Mouse (Mus musculus): ENCODE results near the gene Dnajb14. TPM values are rescaled to one million over a fixed set of nuclear protein-coding genes. Genes with fewer than 3 reads are reported as not detected.
"Not testable (repeated sequence)": the region's sequence is repeated elsewhere in the genome, so short reads cannot be mapped to it uniquely, and the experiment has no call there.

Gene Dnajb14
- polyA plus RNA-seq, 1 experiment from 2014 or later = 10.0 TPM

DNA sequence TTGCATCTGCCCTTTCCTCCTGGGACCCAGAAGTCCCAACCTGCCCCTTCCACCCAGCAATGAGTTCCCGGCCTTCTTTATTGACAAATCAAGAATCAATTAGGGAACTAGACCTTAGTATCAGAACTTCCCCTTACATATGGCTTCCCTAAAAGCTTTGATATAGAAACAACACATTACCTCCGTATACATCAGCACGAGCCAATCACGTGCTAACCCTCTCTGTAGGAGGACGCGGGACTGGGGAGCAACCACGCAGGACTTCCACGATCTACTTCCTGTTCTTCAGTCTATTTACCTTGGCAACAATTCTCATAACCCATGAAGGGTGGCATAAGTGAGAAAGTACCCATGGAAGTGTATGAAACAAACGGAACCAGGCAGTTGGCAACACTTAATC is 19.1 kb upstream of the Dnajb14 start:
- H3K27me3 ChIP-seq (replicated peaks; ENCODE audit: insufficient read depth, low read length) = no peaks in the 10 kb centered on the region
- no peaks in the 10 kb centered on the region for H3K9me3 ChIP-seq (ENCODE audit: low read length)
- no peak overlapping the region for H3K9ac ChIP-seq (replicated peaks; ENCODE audit: low read depth)
- H3K4me2 ChIP-seq (replicated peaks; ENCODE audit: low read depth, low read length) = no peak overlapping the region
- TF ChIP-seq EP300 (IDR thresholded peaks at IDR 0.05) (no peak), CTCF (IDR thresholded peaks at IDR 0.05) (no peak)
- no peak overlapping the region for H3K4me3 ChIP-seq (ENCODE audit: low read depth, low read length)
- 71% methylated on average over 9 of the region's 9 CpGs for WGBS
- no peaks in the 10 kb centered on the region for H3K36me3 ChIP-seq (ENCODE audit: insufficient read depth, low read length)
- peak; percentile 37 for DNase-seq (ENCODE audit: low spot score)
- ATAC-seq = 0 out of 2 replicates have a peak, but pooled peaks have one; percentile 25
- no peaks in the 10 kb centered on the region for H3K4me1 ChIP-seq (ENCODE audit: insufficient read depth, low read depth, low read length)
- no peak overlapping the region for H3K27ac ChIP-seq (ENCODE audit: low read length)

DNA sequence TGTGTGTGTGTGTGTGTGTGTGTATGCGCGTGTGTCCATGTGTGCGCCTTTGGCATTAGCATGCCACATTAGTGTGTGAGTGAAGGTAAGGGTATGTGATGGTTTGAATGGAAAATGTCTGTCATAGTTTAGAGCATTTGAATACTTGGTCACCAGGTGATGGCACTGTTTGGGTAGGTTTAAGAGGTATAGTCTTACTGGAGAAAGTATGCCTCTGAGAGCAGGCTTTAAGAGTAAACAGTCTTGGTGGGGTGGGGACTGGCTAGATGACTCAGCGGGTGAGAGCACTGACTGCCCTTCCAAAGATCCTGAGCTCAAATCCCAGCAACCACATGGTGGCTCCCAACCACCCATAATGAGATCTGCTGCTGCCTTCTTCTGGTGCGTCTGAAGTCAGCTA is 17.8 kb upstream of the Dnajb14 start:
- DNase-seq (ENCODE audit: low spot score) (no peak), ATAC-seq (peak; percentile 40; the same call in 1 of the 2 replicates)
- Histone ChIP-seq H3K9me3 (ENCODE audit: low read length) (no peaks in the 10 kb centered on the region), H3K4me2 (replicated peaks; ENCODE audit: low read depth, low read length) (no peak overlapping the region), H3K36me3 (ENCODE audit: insufficient read depth, low read length) (no peaks in the 10 kb centered on the region), H3K4me1 (ENCODE audit: insufficient read depth, low read depth, low read length) (no peaks in the 10 kb centered on the region), H3K27ac (ENCODE audit: low read length) (no peak overlapping the region), H3K4me3 (ENCODE audit: low read depth, low read length) (no peak overlapping the region), H3K27me3 (replicated peaks; ENCODE audit: insufficient read depth, low read length) (no peaks in the 10 kb centered on the region), H3K9ac (replicated peaks; ENCODE audit: low read depth) (no peak overlapping the region)
- WGBS = 74% methylated on average over 5 of the region's 5 CpGs
- peak; percentile 14; the same call in 1 of the 2 replicates for TF ChIP-seq CTCF (IDR thresholded peaks at IDR 0.05)
- no peak for TF ChIP-seq EP300 (IDR thresholded peaks at IDR 0.05)

DNA sequence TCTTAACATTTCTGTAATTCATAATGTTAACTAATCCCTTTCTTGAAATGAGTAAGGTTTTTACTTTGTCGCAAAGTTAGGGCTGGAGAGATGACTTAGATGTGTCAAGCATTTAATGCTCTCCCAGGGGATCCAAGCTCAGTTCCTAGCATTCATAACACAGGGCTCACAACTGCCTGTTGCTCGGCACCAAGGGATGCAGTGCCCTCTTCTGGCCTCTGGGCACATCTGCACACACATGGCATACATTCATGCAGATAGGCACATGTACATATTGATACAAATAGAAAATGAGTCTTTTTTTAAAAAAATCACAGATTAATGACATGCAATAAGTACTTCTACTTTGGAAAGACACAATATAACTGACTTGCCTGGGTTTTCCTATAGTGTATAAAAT is 16.3 kb upstream of the Dnajb14 start:
- ATAC-seq = no peak
- Histone ChIP-seq H3K9ac (replicated peaks; ENCODE audit: low read depth) (no peak overlapping the region), H3K27me3 (replicated peaks; ENCODE audit: insufficient read depth, low read length) (no peaks in the 10 kb centered on the region), H3K4me3 (ENCODE audit: low read depth, low read length) (no peak overlapping the region), H3K4me1 (ENCODE audit: insufficient read depth, low read depth, low read length) (no peaks in the 10 kb centered on the region), H3K36me3 (ENCODE audit: insufficient read depth, low read length) (no peaks in the 10 kb centered on the region), H3K27ac (ENCODE audit: low read length) (no peak overlapping the region), H3K4me2 (replicated peaks; ENCODE audit: low read depth, low read length) (no peak overlapping the region), H3K9me3 (ENCODE audit: low read length) (no peaks in the 10 kb centered on the region)
- DNase-seq (ENCODE audit: low spot score) = no peak
- 0 out of 2 replicates have a peak, but pooled peaks have one; percentile 9 for TF ChIP-seq CTCF (IDR thresholded peaks at IDR 0.05)
- TF ChIP-seq EP300 (IDR thresholded peaks at IDR 0.05) = no peak
- WGBS = 91% methylated on average over 2 of the region's 2 CpGs

DNA sequence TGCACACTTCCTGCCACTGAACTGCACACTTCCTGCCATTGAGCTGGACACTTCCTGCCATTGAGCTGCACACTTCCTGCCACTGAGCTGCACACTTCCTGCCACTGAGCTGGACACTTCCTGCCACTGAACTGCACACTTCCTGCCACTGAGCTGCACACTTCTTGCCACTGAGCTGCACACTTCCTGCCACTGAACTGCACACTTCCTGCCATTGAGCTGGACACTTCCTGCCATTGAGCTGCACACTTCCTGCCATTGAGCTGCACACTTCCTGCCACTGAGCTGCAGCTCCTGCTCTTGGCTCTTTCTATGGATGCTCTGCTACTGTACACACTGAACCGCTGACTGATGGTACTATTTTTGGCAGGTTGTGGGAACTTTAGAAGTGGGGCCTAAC is 14.5 kb upstream of the Dnajb14 start:
- not testable (repeated sequence) for H3K9me3 ChIP-seq (ENCODE audit: low read length); H3K4me3 ChIP-seq (ENCODE audit: low read depth, low read length); DNase-seq (ENCODE audit: low spot score); H3K27me3 ChIP-seq (replicated peaks; ENCODE audit: insufficient read depth, low read length); H3K27ac ChIP-seq (ENCODE audit: low read length); H3K36me3 ChIP-seq (ENCODE audit: insufficient read depth, low read length); ATAC-seq; H3K4me2 ChIP-seq (replicated peaks; ENCODE audit: low read depth, low read length); H3K4me1 ChIP-seq (ENCODE audit: insufficient read depth, low read depth, low read length); H3K9ac ChIP-seq (replicated peaks; ENCODE audit: low read depth)
- WGBS = 68% methylated on average over 1 of the region's 1 CpGs

DNA sequence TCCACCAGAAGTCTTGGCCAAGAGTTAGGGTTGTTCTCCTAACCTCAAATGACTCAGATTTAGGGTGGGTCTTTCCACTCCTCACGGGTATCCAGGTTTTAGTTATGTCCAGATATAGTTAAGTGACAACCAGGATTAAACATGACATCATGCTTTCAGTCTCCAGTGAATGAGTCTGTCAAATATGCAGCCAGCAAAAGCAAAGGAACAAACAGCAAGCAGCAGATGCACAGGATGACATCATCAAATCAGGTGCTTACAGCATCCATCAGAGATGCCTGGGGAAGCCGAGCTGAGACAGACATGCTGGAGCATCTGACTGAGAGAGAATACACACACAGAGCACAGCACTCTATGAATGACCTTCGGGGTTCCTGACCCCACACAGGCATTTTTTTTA is 12.1 kb upstream of the Dnajb14 start:
- H3K27me3 ChIP-seq (replicated peaks; ENCODE audit: insufficient read depth, low read length) = no peaks in the 10 kb centered on the region
- DNase-seq (ENCODE audit: low spot score) (no peak), ATAC-seq (no peak)
- no peak overlapping the region for H3K4me3 ChIP-seq (ENCODE audit: low read depth, low read length)
- H3K36me3 ChIP-seq (ENCODE audit: insufficient read depth, low read length) = no peaks in the 10 kb centered on the region
- no peaks in the 10 kb centered on the region; the same call in 1 of the 2 replicates for H3K4me1 ChIP-seq (ENCODE audit: insufficient read depth, low read depth, low read length)
- no peak for TF ChIP-seq CTCF (IDR thresholded peaks at IDR 0.05)
- TF ChIP-seq EP300 (IDR thresholded peaks at IDR 0.05) = no peak
- WGBS = 52% methylated on average over 3 of the region's 3 CpGs
- H3K9me3 ChIP-seq (ENCODE audit: low read length) = no peaks in the 10 kb centered on the region
- H3K27ac ChIP-seq (ENCODE audit: low read length) = no peak overlapping the region
- no peak overlapping the region for H3K9ac ChIP-seq (replicated peaks; ENCODE audit: low read depth)
- no peak overlapping the region for H3K4me2 ChIP-seq (replicated peaks; ENCODE audit: low read depth, low read length)

DNA sequence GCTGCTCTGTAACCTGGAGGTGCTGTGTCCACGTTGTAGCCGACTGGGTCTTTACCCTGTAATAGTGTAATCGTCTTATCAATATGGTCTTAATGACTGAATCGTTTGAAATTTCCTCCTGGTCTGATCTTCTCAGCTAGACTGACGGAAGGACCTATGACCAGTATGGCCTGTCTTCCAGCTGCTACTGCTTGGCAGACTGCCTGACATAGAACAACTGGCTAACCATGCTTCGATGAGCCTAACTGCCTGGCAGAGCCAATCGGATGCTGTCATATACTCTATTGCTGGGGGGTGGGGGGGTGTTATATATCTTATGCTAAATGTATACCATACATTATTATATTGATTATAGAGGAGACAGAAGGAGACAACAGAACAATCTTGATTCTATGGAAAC is 11.4 kb upstream of the Dnajb14 start:
- WGBS = 61% methylated on average over 7 of the region's 7 CpGs
- H3K4me1 ChIP-seq (ENCODE audit: insufficient read depth, low read depth, low read length) = no peaks in the 10 kb centered on the region; the same call in 1 of the 2 replicates
- no peak for DNase-seq (ENCODE audit: low spot score)

More for the DNA sequence above, 11.4 kb upstream of the Dnajb14 start:
- Histone ChIP-seq H3K27me3 (replicated peaks; ENCODE audit: insufficient read depth, low read length) (no peaks in the 10 kb centered on the region), H3K9ac (replicated peaks; ENCODE audit: low read depth) (no peak overlapping the region), H3K36me3 (ENCODE audit: insufficient read depth, low read length) (no peaks in the 10 kb centered on the region), H3K4me2 (replicated peaks; ENCODE audit: low read depth, low read length) (no peak overlapping the region), H3K9me3 (ENCODE audit: low read length) (no peaks in the 10 kb centered on the region), H3K4me3 (ENCODE audit: low read depth, low read length) (no peak overlapping the region), H3K27ac (ENCODE audit: low read length) (no peak overlapping the region)
- ATAC-seq = 0 out of 2 replicates have a peak, but pooled peaks have one; percentile 21
- TF ChIP-seq CTCF (IDR thresholded peaks at IDR 0.05) (no peak), EP300 (IDR thresholded peaks at IDR 0.05) (no peak)
